Mouse (Mus musculus) bone marrow macrophage, adult 2 months (primary cell): ENCODE data around the gene Lmod2. TPM values are rescaled to one million over a fixed set of nuclear protein-coding genes. Genes with fewer than 3 reads are reported as not detected.

Experiments
- H3K27ac ChIP-seq: 2 replicates; pipeline ENCODE4 v1.5.1; 2012; ENCODE audit warnings: low read depth, low read length; ENCODE audit not compliant: insufficient read depth
- H3K4me1 ChIP-seq: 2 replicates; pipeline ENCODE4 v1.6.1; 2012; ENCODE audit warnings: low read length; ENCODE audit not compliant: control insufficient read depth, insufficient read depth
- H3K4me3 ChIP-seq: 2 replicates; pipeline ENCODE4 v1.5.1; 2012; ENCODE audit warnings: mild to moderate bottlenecking, low read length, moderate library complexity; ENCODE audit not compliant: insufficient read depth
- CTCF ChIP-seq: IDR thresholded peaks from 2 replicates; pipeline ENCODE4 v1.5.1; 2012; ENCODE audit warnings: low read depth, mild to moderate bottlenecking, low read length, moderate library complexity
- POLR2A ChIP-seq: IDR thresholded peaks from 2 replicates; pipeline ENCODE4 v1.6.1; 2012; ENCODE audit warnings: mild to moderate bottlenecking, low read depth, low read length, borderline replicate concordance
- polyA plus RNA-seq: library from polyadenylated mRNA; stranded (reverse); fragments of >200 nt; gene quantifications from 2 replicates; pipeline ENCODE4 v1.2.4, GENCODE M21; 2012; ENCODE audit not compliant: missing spikeins, insufficient read depth, insufficient read length

Gene Lmod2
- polyA plus RNA-seq, 1 experiment, result not detected

DNA sequence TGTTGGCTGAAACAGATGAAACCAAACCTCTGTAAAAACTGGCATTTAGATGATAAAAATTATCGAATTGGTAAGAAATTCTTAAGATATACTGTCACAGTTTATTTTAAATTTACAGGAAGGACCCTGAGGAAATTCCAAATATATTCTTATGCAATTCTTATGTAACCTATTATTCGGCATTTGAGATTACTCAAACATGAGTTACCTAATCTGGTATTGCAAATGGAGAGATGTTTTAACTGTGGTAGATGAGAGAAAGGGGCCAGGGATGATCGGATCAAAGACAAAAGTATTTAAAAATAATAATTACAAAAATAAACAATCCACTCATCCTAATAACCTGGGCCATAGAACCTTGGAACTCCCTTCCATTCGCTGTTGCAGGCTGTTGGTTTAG is 12.8 kb downstream of the Lmod2 start:
- Histone ChIP-seq H3K4me3 (no peak overlapping the region), H3K27ac (no peak overlapping the region), H3K4me1 (no peaks in the 10 kb centered on the region)
- no peak for TF ChIP-seq POLR2A
- TF ChIP-seq CTCF, result no peak

DNA sequence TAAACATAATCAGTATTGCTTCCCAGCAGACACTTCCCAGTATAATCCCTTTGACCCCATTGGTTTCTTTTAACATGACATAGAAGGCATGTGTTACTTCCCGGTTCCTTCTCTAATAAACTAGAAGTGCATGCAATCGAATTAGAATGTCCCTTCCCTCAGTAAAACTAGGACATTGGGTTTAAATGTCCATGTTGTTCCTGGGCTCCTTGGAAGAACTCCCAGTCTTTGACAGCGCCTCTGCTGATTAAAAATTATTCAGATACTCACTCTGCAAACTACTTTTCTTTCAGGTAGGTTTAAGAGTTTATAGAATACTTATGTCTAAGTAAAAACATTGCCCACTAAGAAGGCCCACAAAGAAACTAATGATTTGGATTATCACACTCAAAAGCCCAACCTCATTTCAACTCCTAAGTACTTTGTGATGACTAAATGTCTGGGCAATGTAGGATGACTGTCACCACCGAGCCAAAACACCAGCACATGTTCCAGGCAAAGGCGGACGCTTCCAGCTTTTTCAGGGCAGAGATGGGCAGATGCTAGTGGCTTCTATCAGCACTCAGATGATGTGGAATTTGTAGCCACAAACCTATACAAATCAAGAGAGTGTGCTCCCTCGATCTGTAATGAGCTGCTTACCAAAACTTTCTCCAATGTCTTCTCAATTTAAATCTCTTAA is 14.7 kb downstream of the Lmod2 start:
- H3K27ac ChIP-seq, result no peak overlapping the region
- no peak overlapping the region for H3K4me3 ChIP-seq
- no peak for TF ChIP-seq CTCF
- H3K4me1 ChIP-seq, result no peaks in the 10 kb centered on the region

GRCm38 (mm10) chr6:24613346-24613745 is 15.8 kb downstream of the Lmod2 start:
- H3K27ac ChIP-seq, result no peak overlapping the region
- H3K4me1 ChIP-seq, result no peaks in the 10 kb centered on the region
- H3K4me3 ChIP-seq, result no peak overlapping the region
- no peak for TF ChIP-seq CTCF
- TF ChIP-seq POLR2A, result no peak

DNA sequence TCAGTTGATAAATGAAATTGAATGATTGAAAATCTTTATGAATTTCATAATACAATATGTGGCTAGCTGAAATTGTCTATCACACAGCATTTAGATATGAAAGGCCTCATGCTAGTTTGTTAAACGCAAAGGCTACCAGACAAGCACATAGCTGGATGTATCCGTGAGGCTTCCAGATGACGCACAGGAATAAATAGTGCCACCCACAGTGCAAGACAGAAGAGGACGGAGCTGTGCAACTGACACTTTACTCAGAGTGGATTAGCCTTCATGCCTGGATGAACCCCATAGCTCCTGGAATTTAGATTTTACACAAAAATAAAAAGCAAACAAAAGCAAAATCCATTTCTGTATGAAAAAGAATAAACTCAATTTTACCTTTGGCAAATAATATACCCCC is 16.4 kb downstream of the Lmod2 start:
- no peak for TF ChIP-seq POLR2A
- no peak for TF ChIP-seq CTCF
- Histone ChIP-seq H3K4me1 (no peaks in the 10 kb centered on the region), H3K27ac (no peak overlapping the region), H3K4me3 (no peak overlapping the region)

- Histone ChIP-seq H3K4me3 (no peak overlapping the region), H3K4me1 (no peaks in the 10 kb centered on the region), H3K27ac (no peak overlapping the region)
- no peak for TF ChIP-seq POLR2A
- no peak for TF ChIP-seq CTCF
Observed at GRCm38 (mm10) chr6:24616746-24617145, 19.2 kb downstream of the Lmod2 start.

DNA sequence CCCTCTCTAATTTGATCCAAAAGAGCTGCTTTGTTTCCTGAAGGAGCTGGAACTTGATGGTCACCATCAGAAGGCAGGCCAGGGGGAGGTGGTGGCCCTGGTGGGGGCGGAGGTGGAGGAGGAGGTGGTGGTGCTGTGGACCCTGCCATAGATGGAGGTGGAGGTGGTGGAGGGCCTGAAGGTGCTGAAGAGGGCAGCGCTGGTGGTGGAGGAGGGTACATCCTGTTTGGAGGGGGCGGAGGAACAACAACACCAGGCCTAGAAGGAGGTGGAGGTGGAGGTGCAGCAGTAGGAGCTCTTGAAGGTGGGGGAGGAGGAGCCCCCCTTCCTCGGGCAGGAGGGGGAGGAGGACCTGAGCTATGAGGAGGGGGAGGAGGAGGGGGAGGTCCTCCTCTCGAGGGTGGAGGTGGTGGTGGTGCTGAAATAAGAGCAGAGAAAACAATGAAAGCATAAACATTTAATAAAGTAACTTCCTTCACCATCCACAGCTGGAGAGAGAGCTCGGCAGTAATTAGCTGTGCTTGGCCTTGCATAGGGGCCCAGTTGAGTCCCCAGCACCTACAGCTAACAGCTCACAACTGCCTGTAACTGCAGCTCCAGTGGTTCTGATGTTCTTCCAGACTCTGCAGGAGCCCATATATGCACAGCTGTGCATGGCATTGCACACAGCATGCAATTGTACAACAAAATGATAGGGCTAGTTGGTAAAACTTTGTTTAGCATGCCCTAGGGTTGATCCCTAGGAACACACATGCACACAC is 21.9 kb downstream of the Lmod2 start:
- Histone ChIP-seq H3K4me1 (no peaks in the 10 kb centered on the region), H3K27ac (no peak overlapping the region), H3K4me3 (no peak overlapping the region)
- no peak for TF ChIP-seq POLR2A
- TF ChIP-seq CTCF, result no peak

DNA sequence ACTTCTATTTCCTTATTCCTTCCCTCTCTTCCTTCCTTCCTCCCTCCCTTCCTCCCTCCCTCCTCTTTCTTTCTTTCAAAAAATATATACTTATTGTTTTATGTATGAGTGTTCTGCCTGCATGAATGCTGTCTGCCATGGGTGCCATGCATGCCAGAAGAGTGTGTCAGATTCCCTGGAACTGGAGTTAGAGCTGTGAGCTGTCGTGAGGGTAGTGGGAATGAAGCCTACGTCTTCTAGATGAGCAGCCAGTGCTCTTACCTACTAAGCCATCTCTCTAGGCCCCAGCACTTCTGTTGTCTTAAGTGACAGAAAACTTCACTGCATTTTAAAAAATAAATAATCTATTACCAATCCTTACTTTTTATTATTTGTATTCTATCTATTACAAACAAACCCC is 23.4 kb downstream of the Lmod2 start:
- H3K4me1 ChIP-seq, result no peaks in the 10 kb centered on the region
- no peak overlapping the region for H3K27ac ChIP-seq
- no peak for TF ChIP-seq CTCF
- TF ChIP-seq POLR2A, result no peak
- no peak overlapping the region for H3K4me3 ChIP-seq

DNA sequence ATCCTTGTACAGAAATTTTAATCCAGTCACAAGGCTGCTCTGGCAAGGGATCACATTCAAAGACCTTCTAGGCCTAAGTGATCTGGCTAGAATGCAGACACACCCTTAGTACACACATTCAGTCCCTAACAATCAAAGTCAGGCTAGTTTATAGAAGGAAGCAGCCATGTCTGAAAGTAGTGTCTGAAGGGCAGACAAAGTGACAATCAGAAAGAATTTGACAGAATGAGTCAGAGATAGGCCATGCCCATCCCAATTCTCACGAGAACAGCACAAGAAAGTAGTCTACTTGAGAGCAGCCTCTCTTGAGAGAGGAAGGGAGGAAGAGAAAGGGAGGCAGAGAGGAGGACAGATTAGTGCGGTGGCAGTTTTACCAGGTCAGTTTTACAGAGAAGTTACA is 24.5 kb downstream of the Lmod2 start:
- H3K4me3 ChIP-seq, result no peak overlapping the region

DNA sequence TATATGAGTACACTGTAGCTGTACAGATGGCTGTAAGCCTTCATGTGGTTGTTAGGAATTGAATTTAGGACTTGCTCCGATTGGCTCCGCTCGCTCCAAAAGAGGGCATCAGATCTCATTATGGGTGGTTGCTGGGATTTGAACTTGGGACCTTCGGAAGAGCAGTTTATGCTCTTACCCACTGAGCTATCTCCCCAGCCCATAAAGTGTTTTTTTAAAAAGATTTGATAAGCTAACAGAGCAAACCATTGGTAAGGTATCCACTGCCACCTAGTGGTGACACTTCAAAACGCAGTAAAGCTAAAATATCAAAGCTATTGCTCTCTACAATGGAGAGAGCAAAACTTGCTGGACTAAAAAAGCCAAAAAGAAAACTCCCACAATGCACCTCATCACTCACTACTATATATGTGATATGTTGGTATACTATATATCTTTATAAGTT is 30.0 kb downstream of the Lmod2 start:
- Histone ChIP-seq H3K4me1 (peaks cover 5% of the 10 kb centered on the region), H3K27ac (no peak overlapping the region), H3K4me3 (no peak overlapping the region)
- no peak for TF ChIP-seq POLR2A
- TF ChIP-seq CTCF, result no peak

More for the DNA sequence above, 24.5 kb downstream of the Lmod2 start:
- TF ChIP-seq CTCF (no peak), POLR2A (no peak)
- Histone ChIP-seq H3K27ac (no peak overlapping the region), H3K4me1 (no peaks in the 10 kb centered on the region)

- no peak overlapping the region for H3K27ac ChIP-seq
- no peak overlapping the region for H3K4me3 ChIP-seq
- peaks cover 10% of the 10 kb centered on the region for H3K4me1 ChIP-seq
- no peak for TF ChIP-seq POLR2A
- no peak for TF ChIP-seq CTCF
Observed at GRCm38 (mm10) chr6:24628499-24628898, 30.9 kb downstream of the Lmod2 start.

- H3K4me1 ChIP-seq, result peaks cover 15% of the 10 kb centered on the region
- TF ChIP-seq POLR2A (no peak), CTCF (no peak)
- H3K27ac ChIP-seq, result peak overlapping the region; percentile 12; the same call in 1 of the 2 replicates
- no peak overlapping the region for H3K4me3 ChIP-seq
Observed at GRCm38 (mm10) chr6:24632061-24632460, 34.5 kb downstream of the Lmod2 start.
